15 mouse cellular contexts compared by ENCODE assay signal in genomic region chr16:96727836-96728774, GRCm38 (mm10).
A peak's percentile ranks its signal among the peaks of the same experiment; 100 is the strongest.
DNase-seq lines count a peak whose midpoint lies in the region; ATAC-seq and TF ChIP-seq lines count a peak whose summit lies in the region.
"Had no signal": no experiment of that assay in that cellular context is flagged by ENCODE, and none has a peak within 500 bp of the region (broad histone marks: within the 10 kb centered on the region; RNA-seq: fewer than 3 reads in every experiment).

No protein-coding gene starts in this region.

- H3K4me2 ChIP-seq in kidney, postnatal 0 days (ENCODE audit: low read length), result no peak overlapping the region
- no peak overlapping the region for H3K4me2 ChIP-seq in midbrain, embryonic 12.5 days (replicated peaks)
- H3K4me2 ChIP-seq: liver, embryonic 11.5 days had no signal

- H3K27ac ChIP-seq in kidney, postnatal 0 days, result no peak overlapping the region
- no peak overlapping the region for H3K27ac ChIP-seq in kidney, adult 2 months (ENCODE audit: insufficient read depth, low read depth, low read length)
- H3K27ac ChIP-seq in midbrain, embryonic 12.5 days (replicated peaks), result peak overlapping the region; percentile 52
- H3K27ac ChIP-seq: heart, embryonic 10.5 days had no signal

- H3K27me3 ChIP-seq in kidney, postnatal 0 days (ENCODE audit: insufficient read depth, low read length), result no peaks in the 10 kb centered on the region
- no peaks in the 10 kb centered on the region for H3K27me3 ChIP-seq in kidney, adult 2 months (replicated peaks; ENCODE audit: control insufficient read depth, insufficient read depth, low read length)
- H3K27me3 ChIP-seq in midbrain, embryonic 12.5 days, result no peaks in the 10 kb centered on the region
- H3K27me3 ChIP-seq: CH12.LX had no signal

- no peak for ATAC-seq in kidney, postnatal 0 days (replicated peaks; ENCODE audit: low FRiP score, low read depth)
- peak; percentile 28; the same call in 1 of the 2 replicates for ATAC-seq in midbrain, embryonic 12.5 days (ENCODE audit: low FRiP score, low read depth)
- ATAC-seq: inflammation-experienced regulatory T-cells, adult 6 months had no signal

- H3K9me3 ChIP-seq in kidney, postnatal 0 days (replicated peaks; ENCODE audit: low read length), result no peaks in the 10 kb centered on the region
- no peaks in the 10 kb centered on the region for H3K9me3 ChIP-seq in midbrain, embryonic 12.5 days
- H3K9me3 ChIP-seq: heart, embryonic 10.5 days had no signal

- no peaks in the 10 kb centered on the region for H3K36me3 ChIP-seq in kidney, postnatal 0 days (ENCODE audit: insufficient read depth, low read length)
- no peaks in the 10 kb centered on the region for H3K36me3 ChIP-seq in kidney, adult 2 months (ENCODE audit: control insufficient read depth, insufficient read depth, low read length)
- H3K36me3 ChIP-seq in midbrain, embryonic 12.5 days, result no peaks in the 10 kb centered on the region
- H3K36me3 ChIP-seq: heart, embryonic 10.5 days had no signal

- H3K4me3 ChIP-seq in kidney, postnatal 0 days (replicated peaks; ENCODE audit: low read depth, low read length), result no peak overlapping the region
- H3K4me3 ChIP-seq in kidney, adult 2 months (ENCODE audit: insufficient read depth, low read depth, low read length), result no peak overlapping the region
- H3K4me3 ChIP-seq in midbrain, embryonic 12.5 days, result no peak overlapping the region
- H3K4me3 ChIP-seq: heart, embryonic 10.5 days had no signal

- TF ChIP-seq CTCF in kidney, postnatal 0 days (IDR thresholded peaks at IDR 0.05; ENCODE audit: low read depth), result no peak
- TF ChIP-seq CTCF in kidney, adult 2 months (conservative IDR thresholded peaks at IDR 0.05; ENCODE audit: insufficient read depth, insufficient read length, low read depth, low read length), result no peak

- TF ChIP-seq POLR2A in kidney, adult 2 months (IDR thresholded peaks at IDR 0.05; ENCODE audit: low read depth, low read length), result no peak

- no peaks in the 10 kb centered on the region for H3K4me1 ChIP-seq in kidney, postnatal 0 days (replicated peaks; ENCODE audit: insufficient read depth, low read length)
- no peaks in the 10 kb centered on the region for H3K4me1 ChIP-seq in kidney, adult 2 months (ENCODE audit: control insufficient read depth, insufficient read depth, low read length)
- H3K4me1 ChIP-seq in midbrain, embryonic 12.5 days, result peaks cover 22% of the 10 kb centered on the region
- H3K4me1 ChIP-seq: heart, embryonic 10.5 days had no signal

- 22% methylated on average over 13 of the region's 13 CpGs for whole genome bisulfite sequencing in kidney, postnatal 0 days
- 26% methylated on average over 13 of the region's 13 CpGs for WGBS in kidney, adult 2 months
- WGBS in midbrain, embryonic 12.5 days, result 64% methylated on average over 13 of the region's 13 CpGs

- DNase-seq in kidney, postnatal 0 days (ENCODE audit: low spot score), result peak; percentile 35
- DNase-seq in kidney, adult 2 months, result no peak
- DNase-seq in urinary bladder, postnatal 4 days (ENCODE audit: low spot score in 2 of 2), result peak; percentile 26 to 57
- no peak for DNase-seq in urinary bladder, adult 2 months (ENCODE audit: low spot score)
- no peak for DNase-seq in thymus, postnatal 36 days
- DNase-seq in frontal cortex, postnatal 36 days (ENCODE audit: low spot score in 2 of 2), result no peak
- no peak for DNase-seq in yolk sac, embryonic 10.5 days (ENCODE audit: low spot score)
- DNase-seq: adrenal gland, postnatal 25 days; cerebellum, adult 2 months; thymus, postnatal 25 days had no signal

- H3K9ac ChIP-seq in kidney, postnatal 0 days (ENCODE audit: low read depth, low read length), result no peak overlapping the region
- no peak overlapping the region for H3K9ac ChIP-seq in midbrain, embryonic 12.5 days (replicated peaks)

Comparison
In these comparisons a context has a peak if more than half of its experiments do, and no peak if none do; other contexts are left out.
1. DNase-seq: peak in kidney, postnatal 0 days (single experiment) and urinary bladder, postnatal 4 days (2 of 2); none in kidney, adult 2 months (single experiment), urinary bladder, adult 2 months (single experiment), thymus, postnatal 36 days (0 of 2), frontal cortex, postnatal 36 days (0 of 2) and yolk sac, embryonic 10.5 days (single experiment).